In genomic region chr1:166048230-166048911, GRCm38 (mm10) we compare ENCODE assay signal across 8 mouse cellular contexts. TPM values are rescaled to one million over a fixed set of nuclear protein-coding genes. Genes with fewer than 3 reads are reported as not detected.
DNase-seq lines count a peak whose midpoint lies in the region; ATAC-seq lines count a peak whose summit lies in the region.

No protein-coding gene starts in this region.

- DNase-seq in adrenal gland, postnatal 10 days: peak; percentile 10
- DNase-seq in adrenal gland, adult 8-10 months: no peak
- peak; percentile 47 for DNase-seq in 416B (ENCODE audit: low read depth)
- DNase-seq in embryo, embryonic 11 days: peak; percentile 64
- DNase-seq in hindbrain, embryonic 14.5 days (ENCODE audit: low spot score): peak; percentile 53
- DNase-seq in lung, postnatal 14 days: peak; percentile 5
- DNase-seq in retina, postnatal 1 day: peak; percentile 40
- DNase-seq in frontal cortex, postnatal 25 days (ENCODE audit: low spot score in 2 of 2): no peak

- no peaks in the 10 kb centered on the region for H3K9me3 ChIP-seq in hindbrain, embryonic 14.5 days (ENCODE audit: control insufficient read depth, low read length)

- peaks cover 23% of the 10 kb centered on the region for H3K27me3 ChIP-seq in hindbrain, embryonic 14.5 days (ENCODE audit: control insufficient read depth, insufficient read depth, low read length)

- H3K4me3 ChIP-seq in hindbrain, embryonic 14.5 days (replicated peaks; ENCODE audit: low read length): peak overlapping the region; percentile 35

- peak overlapping the region; percentile 10 for H3K27ac ChIP-seq in hindbrain, embryonic 14.5 days

- H3K4me1 ChIP-seq in hindbrain, embryonic 14.5 days (replicated peaks; ENCODE audit: control insufficient read depth, insufficient read depth, low read length): peaks cover 39% of the 10 kb centered on the region

- H3K36me3 ChIP-seq in hindbrain, embryonic 14.5 days (replicated peaks; ENCODE audit: control insufficient read depth, insufficient read depth): no peaks in the 10 kb centered on the region

- H3K9ac ChIP-seq in hindbrain, embryonic 14.5 days: peak overlapping the region; percentile 51

- ATAC-seq in hindbrain, embryonic 14.5 days (ENCODE audit: low FRiP score): 0 out of 2 replicates have a peak, but pooled peaks have one; percentile 11

- under 1% methylated on average over 23 of the region's 23 CpGs for WGBS in hindbrain, embryonic 14.5 days

- H3K4me2 ChIP-seq in hindbrain, embryonic 14.5 days (replicated peaks): peak overlapping the region; percentile 91

RNA-seq across cellular contexts. Expression of gene Pou2f1, which starts 45.9 kb away (rescaled TPM):
- 10 to 100 TPM; 11.3 to 17.5 TPM for total RNA-seq in adrenal gland, postnatal 10 days (2021)
- 10 to 100 TPM; 10.6 to 23.3 (median 15.2) TPM for total RNA-seq in adrenal gland, adult 8-10 months (2022)
- 18.1 and 19.2 TPM in 2 replicates for polyA plus RNA-seq in hindbrain, embryonic 14.5 days (2014; fragmentation: Nextera tagmentation; extraction: Ambion mirVana)

Comparison
In these comparisons a context has a peak if more than half of its experiments do, and no peak if none do; other contexts are left out.
1. DNase-seq: peak in adrenal gland, postnatal 10 days (single experiment), 416B (single experiment), embryo, embryonic 11 days (single experiment), hindbrain, embryonic 14.5 days (single experiment), lung, postnatal 14 days (single experiment) and retina, postnatal 1 day (single experiment); none in adrenal gland, adult 8-10 months (single experiment) and frontal cortex, postnatal 25 days (0 of 2).